Mouse (Mus musculus): Measurements from ENCODE around the gene Arl6ip1. TPM values are rescaled to one million over a fixed set of nuclear protein-coding genes. Genes with fewer than 3 reads are reported as not detected.

Gene Arl6ip1
- polyA plus RNA-seq, 1 experiment from 2014 or later: 309 TPM

- Histone ChIP-seq H3K9me3 (ENCODE audit: low read length) (no peaks in the 10 kb centered on the region), H3K4me1 (ENCODE audit: insufficient read depth) (peaks cover 53% of the 10 kb centered on the region), H3K9ac (replicated peaks) (peak overlapping the region; percentile 93), H3K4me2 (ENCODE audit: low read depth, low read length) (peak overlapping the region; percentile 84), H3K27me3 (ENCODE audit: insufficient read depth, low read length) (no peaks in the 10 kb centered on the region), H3K36me3 (replicated peaks; ENCODE audit: insufficient read depth, low read length) (peaks cover 59% of the 10 kb centered on the region), H3K4me3 (ENCODE audit: low read depth, low read length) (peak overlapping the region; percentile 91), H3K27ac (ENCODE audit: low read depth) (peak overlapping the region; percentile 31; the same call in 1 of the 2 replicates)
- no peak for ATAC-seq
- WGBS (ENCODE audit: insufficient replicate concordance): 46% methylated on average over 5 of the region's 5 CpGs
- TF ChIP-seq CTCF (IDR thresholded peaks at IDR 0.05; ENCODE audit: low read depth) (no peak), EP300 (IDR thresholded peaks at IDR 0.05; ENCODE audit: low read depth) (no peak)
- no peak for DNase-seq
Observed at GRCm38 (mm10) chr7:118113541-118114297, 15.7 kb downstream of the Arl6ip1 start.

- no peak overlapping the region for H3K27ac ChIP-seq (ENCODE audit: low read depth)
- no peak overlapping the region for H3K4me3 ChIP-seq (ENCODE audit: low read depth, low read length)
Observed at GRCm38 (mm10) chr7:118111128-118111527, 18.3 kb downstream of the Arl6ip1 start.

GRCm38 (mm10) chr7:118107671-118108070 is 21.8 kb downstream of the Arl6ip1 start:
- peaks cover 73% of the 10 kb centered on the region for H3K36me3 ChIP-seq (replicated peaks; ENCODE audit: insufficient read depth, low read length)
- no peak overlapping the region for H3K27ac ChIP-seq (ENCODE audit: low read depth)
- 83% methylated on average over 1 of the region's 1 CpGs for WGBS (ENCODE audit: insufficient replicate concordance)
- 0 out of 2 replicates have a peak overlapping the region, but pooled peaks have one; percentile 6 for H3K9ac ChIP-seq (replicated peaks)
- DNase-seq (no peak), ATAC-seq (no peak)
- H3K4me1 ChIP-seq (ENCODE audit: insufficient read depth): peaks cover 28% of the 10 kb centered on the region
- no peaks in the 10 kb centered on the region for H3K27me3 ChIP-seq (ENCODE audit: insufficient read depth, low read length)
- no peak overlapping the region for H3K4me2 ChIP-seq (ENCODE audit: low read depth, low read length)
- H3K4me3 ChIP-seq (ENCODE audit: low read depth, low read length): no peak overlapping the region
- TF ChIP-seq EP300 (IDR thresholded peaks at IDR 0.05; ENCODE audit: low read depth) (no peak), CTCF (IDR thresholded peaks at IDR 0.05; ENCODE audit: low read depth) (no peak)
- no peaks in the 10 kb centered on the region for H3K9me3 ChIP-seq (ENCODE audit: low read length)

More at GRCm38 (mm10) chr7:118111128-118111527, 18.3 kb downstream of the Arl6ip1 start:
- Histone ChIP-seq H3K36me3 (replicated peaks; ENCODE audit: insufficient read depth, low read length) (peaks cover 77% of the 10 kb centered on the region), H3K9ac (replicated peaks) (0 out of 2 replicates have a peak overlapping the region, but pooled peaks have one; percentile 16), H3K9me3 (ENCODE audit: low read length) (no peaks in the 10 kb centered on the region), H3K27me3 (ENCODE audit: insufficient read depth, low read length) (no peaks in the 10 kb centered on the region), H3K4me2 (ENCODE audit: low read depth, low read length) (peak overlapping the region; percentile 49), H3K4me1 (ENCODE audit: insufficient read depth) (peaks cover 44% of the 10 kb centered on the region)
- no peak for ATAC-seq
- TF ChIP-seq CTCF (IDR thresholded peaks at IDR 0.05; ENCODE audit: low read depth) (no peak), EP300 (IDR thresholded peaks at IDR 0.05; ENCODE audit: low read depth) (no peak)
- whole genome bisulfite sequencing (ENCODE audit: insufficient replicate concordance): 59% methylated on average over 3 of the region's 3 CpGs
- no peak for DNase-seq

GRCm38 (mm10) chr7:118104458-118105052 is 24.9 kb downstream of the Arl6ip1 start:
- H3K27me3 ChIP-seq (ENCODE audit: insufficient read depth, low read length): no peaks in the 10 kb centered on the region
- H3K27ac ChIP-seq (ENCODE audit: low read depth): peak overlapping the region; percentile 67
- DNase-seq (no peak), ATAC-seq (peak; percentile 66)
- H3K9me3 ChIP-seq (ENCODE audit: low read length): no peaks in the 10 kb centered on the region
- no peak overlapping the region for H3K4me3 ChIP-seq (ENCODE audit: low read depth, low read length)
- no peak overlapping the region for H3K4me2 ChIP-seq (ENCODE audit: low read depth, low read length)
- 64% methylated on average over 5 of the region's 5 CpGs for WGBS (ENCODE audit: insufficient replicate concordance)
- peaks cover 9% of the 10 kb centered on the region for H3K4me1 ChIP-seq (ENCODE audit: insufficient read depth)
- H3K9ac ChIP-seq (replicated peaks): no peak overlapping the region
- no peak for TF ChIP-seq CTCF (IDR thresholded peaks at IDR 0.05; ENCODE audit: low read depth)
- peak; percentile 85 for TF ChIP-seq EP300 (IDR thresholded peaks at IDR 0.05; ENCODE audit: low read depth)
- peaks cover 46% of the 10 kb centered on the region for H3K36me3 ChIP-seq (replicated peaks; ENCODE audit: insufficient read depth, low read length)

- Histone ChIP-seq H3K27me3 (ENCODE audit: insufficient read depth, low read length) (no peaks in the 10 kb centered on the region), H3K9ac (replicated peaks) (no peak overlapping the region), H3K9me3 (ENCODE audit: low read length) (no peaks in the 10 kb centered on the region), H3K4me2 (ENCODE audit: low read depth, low read length) (no peak overlapping the region), H3K4me3 (ENCODE audit: low read depth, low read length) (no peak overlapping the region), H3K27ac (ENCODE audit: low read depth) (no peak overlapping the region; the same call in 1 of the 2 replicates), H3K4me1 (ENCODE audit: insufficient read depth) (peaks cover 9% of the 10 kb centered on the region), H3K36me3 (replicated peaks; ENCODE audit: insufficient read depth, low read length) (peaks cover 38% of the 10 kb centered on the region)
- 49% methylated on average over 5 of the region's 5 CpGs for WGBS (ENCODE audit: insufficient replicate concordance)
- DNase-seq (no peak), ATAC-seq (peak; percentile 26; the same call in 1 of the 2 replicates)
- TF ChIP-seq EP300 (IDR thresholded peaks at IDR 0.05; ENCODE audit: low read depth) (no peak), CTCF (IDR thresholded peaks at IDR 0.05; ENCODE audit: low read depth) (no peak)
Observed at GRCm38 (mm10) chr7:118103462-118104379, 25.7 kb downstream of the Arl6ip1 start.
